Mouse (Mus musculus) kidney, adult 2 months (tissue): ENCODE results near the gene Dnajc27.

Experiments used
- CTCF ChIP-seq: fragments of 200-500 bp; conservative IDR thresholded peaks from 2 replicates; pipeline ENCODE4 v1.5.1; 2011; ENCODE audit warnings: low read depth, mild to moderate bottlenecking, control low read depth, low read length, moderate library complexity, mixed read lengths; ENCODE audit not compliant: insufficient read depth, insufficient read length
- POLR2A ChIP-seq: fragments of 200-500 bp; IDR thresholded peaks from one replicate; pipeline ENCODE4 v1.6.1; 2011; ENCODE audit warnings: low read depth, low read length, control low read depth

GRCm38 (mm10) chr12:4117136-4117535, 34.8 kb downstream of the Dnajc27 start:
- TF ChIP-seq POLR2A (no peak), CTCF (no peak)
